Mouse (Mus musculus): ENCODE data around the gene Zmynd8.

- TF ChIP-seq CTCF (IDR thresholded peaks at IDR 0.05; ENCODE audit: insufficient read depth, low read length) (no peak), POLR2A (IDR thresholded peaks at IDR 0.05; ENCODE audit: borderline replicate concordance, extremely low read depth, low read depth, low read length) (no peak)
These were observed 57.0 kb downstream of the Zmynd8 start for GRCm38 (mm10) chr2:165841805-165842204.
